Mouse (Mus musculus): ENCODE results near the gene Edil3.

Gene Edil3

GRCm38 (mm10) chr13:89256906-89257305 lies 435.6 kb downstream of the Edil3 start:
- 88% methylated on average over 1 of the region's 1 CpGs for WGBS

- WGBS, result 33% methylated on average over 5 of the region's 5 CpGs
Measured at GRCm38 (mm10) chr13:89286696-89287305, 465.5 kb downstream of the Edil3 start.

- 62% methylated on average over 4 of the region's 4 CpGs for WGBS
Measured at GRCm38 (mm10) chr13:89288201-89288600, 466.9 kb downstream of the Edil3 start.

- WGBS, result 73% methylated on average over 1 of the region's 1 CpGs
Measured at GRCm38 (mm10) chr13:89321155-89321554, 499.9 kb downstream of the Edil3 start.

- WGBS, result 47% methylated on average over 2 of the region's 2 CpGs
Measured at GRCm38 (mm10) chr13:89324282-89324681, 503.0 kb downstream of the Edil3 start.

- 76% methylated on average over 1 of the region's 1 CpGs for WGBS
Measured at GRCm38 (mm10) chr13:89334494-89334893, 513.2 kb downstream of the Edil3 start.

- 29% methylated on average over 7 of the region's 7 CpGs for WGBS
Measured at GRCm38 (mm10) chr13:89335908-89336579, 514.8 kb downstream of the Edil3 start.

GRCm38 (mm10) chr13:89339055-89339454 lies 517.8 kb downstream of the Edil3 start:
- WGBS, result 55% methylated on average over 4 of the region's 4 CpGs

- 91% methylated on average over 3 of the region's 3 CpGs for WGBS
Measured at GRCm38 (mm10) chr13:89339776-89340175, 518.5 kb downstream of the Edil3 start.

- 60% methylated on average over 3 of the region's 3 CpGs for WGBS
Measured at GRCm38 (mm10) chr13:89355234-89355633, 534.0 kb downstream of the Edil3 start.

- WGBS, result 56% methylated on average over 4 of the region's 4 CpGs
Measured at GRCm38 (mm10) chr13:89362274-89362673, 541.0 kb downstream of the Edil3 start.

- WGBS, result 89% methylated on average over 5 of the region's 5 CpGs
Measured at GRCm38 (mm10) chr13:89371656-89372240, 550.5 kb downstream of the Edil3 start.
